Mouse (Mus musculus): Measurements from ENCODE around the gene Naa16.

The Naa16 gene

DNA sequence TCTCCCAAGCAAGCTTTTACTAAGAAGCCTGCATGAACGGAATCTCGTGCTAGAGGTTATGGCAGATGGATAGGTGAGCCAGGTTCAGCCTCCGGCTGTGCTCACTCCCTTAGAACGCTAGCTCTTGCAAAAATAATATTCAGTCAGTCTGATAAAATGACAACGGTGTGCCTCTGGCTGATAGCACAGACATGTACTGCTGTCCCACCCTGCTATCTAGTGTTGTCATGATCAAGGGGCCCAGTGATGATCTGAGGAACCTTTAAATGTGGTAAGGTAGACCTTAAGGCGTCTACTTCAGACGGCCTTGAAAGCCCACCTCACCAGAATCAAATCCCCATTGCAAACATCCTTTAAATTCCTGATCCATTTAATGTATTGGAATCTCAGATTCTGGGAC lies 94.4 kb downstream of the Naa16 start:
- DNase-seq: no peak

DNA sequence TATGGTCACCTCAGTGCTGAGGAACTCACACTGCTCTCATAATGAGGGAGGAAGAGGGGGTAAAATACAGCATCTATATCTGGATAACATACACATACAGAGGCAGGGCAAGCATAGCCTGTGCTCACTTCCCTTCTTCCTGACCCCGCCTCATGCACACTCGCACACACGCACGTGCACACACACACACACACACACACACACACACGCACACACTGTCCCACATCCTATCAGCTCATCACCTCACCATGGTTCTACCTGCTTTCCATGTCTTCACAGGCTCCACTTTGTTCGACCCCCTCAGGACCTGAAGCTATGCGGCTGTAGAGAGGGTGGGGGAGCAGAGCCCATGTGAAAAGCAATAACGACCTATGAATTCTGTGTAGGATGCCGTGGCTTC lies 95.0 kb downstream of the Naa16 start:
- no peak for DNase-seq

DNA sequence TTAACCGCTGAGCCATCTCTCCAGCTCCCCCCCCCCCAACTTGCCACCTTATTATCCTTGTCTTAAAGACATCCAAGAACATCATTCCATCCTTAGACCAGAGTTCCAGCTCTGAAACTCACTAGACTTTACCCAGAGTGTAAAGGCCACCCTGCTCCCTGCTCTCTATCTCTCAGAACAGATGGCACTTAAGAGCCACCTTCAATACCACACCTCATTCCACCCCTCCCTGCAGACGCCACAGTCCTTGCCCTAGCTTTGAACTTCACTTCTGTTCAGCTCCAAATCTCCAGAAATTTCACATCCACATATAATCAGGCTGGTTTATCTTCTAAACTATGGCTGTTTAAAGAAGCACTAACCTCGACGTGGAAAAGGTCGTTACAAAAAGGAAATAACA lies 95.6 kb downstream of the Naa16 start:
- no peak for DNase-seq

DNA sequence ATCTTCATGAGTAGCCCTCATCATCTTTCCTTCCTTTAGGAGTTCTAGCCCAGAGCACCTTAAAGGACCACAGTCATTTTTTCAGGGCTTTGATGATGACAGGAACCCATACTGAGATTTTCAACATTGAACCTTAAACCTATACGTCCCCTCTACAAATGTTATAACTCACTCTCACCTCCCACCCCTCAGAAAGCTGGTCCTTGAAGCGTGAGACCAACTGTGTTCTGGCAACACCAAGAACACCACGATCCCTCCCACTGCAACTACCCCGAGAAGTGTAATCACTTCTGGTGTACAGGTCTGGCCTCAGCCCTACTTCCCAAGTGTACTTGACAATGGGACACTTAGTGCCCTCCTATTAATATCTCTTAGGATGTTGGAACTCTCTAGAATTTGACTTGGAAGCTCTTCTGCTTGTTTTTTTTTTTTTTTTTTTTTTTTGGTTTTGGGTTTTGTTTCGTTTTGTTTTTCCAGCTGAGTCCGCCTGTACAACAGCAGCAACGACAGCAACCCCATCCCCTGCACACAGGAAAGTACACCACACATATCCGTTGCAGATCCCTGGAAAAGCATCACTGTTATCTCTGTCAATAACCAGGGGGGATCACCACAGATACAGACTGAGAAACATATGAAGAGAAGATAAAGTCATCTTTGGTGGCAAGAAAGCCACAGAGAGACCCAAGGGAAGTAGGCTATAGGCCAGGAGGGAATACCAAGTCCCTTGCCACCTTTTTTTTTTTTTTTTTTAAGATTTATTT lies 96.3 kb downstream of the Naa16 start:
- DNase-seq: no peak

DNA sequence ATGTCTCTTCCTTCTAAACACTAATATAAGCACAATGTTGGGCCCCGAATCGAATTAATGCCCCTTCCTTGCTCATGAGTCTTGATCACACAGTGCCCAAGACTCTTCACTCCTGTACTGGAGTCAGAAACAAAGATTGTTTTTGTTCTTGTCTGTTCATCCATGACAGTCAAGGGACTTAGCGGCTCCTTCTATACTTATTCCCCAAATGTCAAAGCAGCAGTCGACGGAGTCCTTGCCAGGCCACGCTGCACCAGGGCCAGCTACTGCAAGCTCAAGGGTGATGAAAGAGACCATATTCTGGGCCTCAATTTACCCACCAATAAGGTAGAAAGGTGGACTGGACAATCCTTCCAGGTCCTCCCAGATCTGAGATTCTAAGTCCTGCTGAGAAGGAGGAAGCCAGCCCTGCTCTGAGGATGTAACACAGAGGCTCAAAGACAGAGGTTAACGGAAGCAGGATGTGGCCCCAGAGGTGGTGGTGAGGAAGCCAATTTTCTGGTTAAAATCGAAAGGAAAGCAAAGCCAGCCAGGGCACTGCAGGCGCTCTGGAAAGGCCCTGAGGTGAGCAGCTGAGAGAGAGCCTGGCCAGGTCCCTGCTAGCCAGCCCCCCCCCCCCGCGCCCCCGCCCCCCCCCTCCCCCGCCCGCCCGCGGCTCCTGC lies 97.3 kb downstream of the Naa16 start:
- DNase-seq: peak; percentile 11

DNA sequence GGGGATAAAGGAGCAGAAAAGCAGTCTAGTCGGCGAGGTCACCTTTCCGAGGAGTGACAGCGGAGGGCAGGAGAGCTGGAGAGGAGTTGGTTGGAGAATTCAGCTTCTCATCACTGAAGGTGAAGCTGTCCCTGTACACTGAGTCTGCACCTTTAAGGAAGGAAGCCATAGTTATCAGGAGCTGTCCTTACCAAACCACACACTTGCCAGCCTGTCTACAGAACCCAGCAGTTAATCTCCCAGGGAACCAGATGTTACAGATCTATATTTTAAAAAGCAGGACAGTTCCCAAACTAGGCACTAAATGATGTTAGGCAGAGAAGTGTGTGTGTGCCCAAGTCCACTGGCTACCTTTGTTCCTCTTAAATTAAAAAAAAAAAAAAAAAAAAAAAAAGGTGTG lies 98.9 kb downstream of the Naa16 start:
- DNase-seq: no peak

DNA sequence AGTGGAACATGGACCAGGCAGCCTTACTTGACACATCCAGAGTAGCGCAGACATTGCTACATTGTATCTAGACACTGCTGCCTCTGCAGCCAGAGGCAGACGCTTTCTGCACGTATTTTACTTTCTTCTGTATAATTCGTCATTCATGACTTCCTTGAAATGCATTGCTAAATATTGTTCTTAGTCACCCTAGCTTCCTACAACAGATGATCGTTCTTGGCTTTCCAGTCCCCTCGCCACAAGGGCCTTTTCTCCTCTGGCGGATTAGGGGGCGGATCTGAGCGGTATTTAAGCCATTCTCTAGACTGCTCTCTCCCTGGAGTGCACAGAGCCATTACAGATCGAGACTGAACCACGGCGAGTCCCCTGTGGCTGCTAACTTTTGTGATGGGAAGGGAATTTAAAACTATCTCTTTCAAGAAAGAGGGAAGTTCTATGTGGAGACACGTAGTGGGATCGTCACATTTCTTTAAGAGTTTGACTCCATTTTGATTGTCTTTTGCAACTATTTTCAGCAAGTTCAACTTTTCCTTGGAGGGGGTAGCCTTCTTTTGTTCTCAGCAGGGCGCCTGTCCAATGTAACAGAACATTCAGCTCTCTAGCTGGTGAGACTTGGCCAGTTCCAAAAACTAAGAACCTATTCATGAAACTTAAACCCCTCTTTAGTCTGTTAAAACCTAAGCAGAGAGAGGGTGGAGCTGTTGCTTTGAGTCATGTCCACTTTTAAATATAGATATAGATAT lies 99.7 kb downstream of the Naa16 start:
- DNase-seq: no peak

DNA sequence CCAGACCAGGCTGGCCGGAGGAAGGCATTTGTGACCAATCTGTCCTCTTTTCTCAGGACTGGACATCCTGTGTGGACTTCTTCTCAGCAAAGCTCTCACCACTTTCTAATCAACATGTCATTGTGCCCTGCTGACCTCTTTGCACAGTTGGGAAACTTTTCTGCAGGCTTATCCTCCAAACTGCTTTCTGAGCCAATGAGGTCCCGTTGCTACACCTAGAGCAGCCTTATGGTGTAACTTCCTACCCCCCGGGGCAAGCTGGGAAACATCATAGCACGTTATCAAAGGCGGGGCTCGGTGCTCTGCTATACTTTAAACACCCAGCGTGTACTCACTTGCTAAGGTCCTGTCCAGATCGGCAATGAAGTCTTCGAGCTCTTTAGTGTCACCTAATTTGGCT lies 100.7 kb downstream of the Naa16 start:
- DNase-seq: no peak

DNA sequence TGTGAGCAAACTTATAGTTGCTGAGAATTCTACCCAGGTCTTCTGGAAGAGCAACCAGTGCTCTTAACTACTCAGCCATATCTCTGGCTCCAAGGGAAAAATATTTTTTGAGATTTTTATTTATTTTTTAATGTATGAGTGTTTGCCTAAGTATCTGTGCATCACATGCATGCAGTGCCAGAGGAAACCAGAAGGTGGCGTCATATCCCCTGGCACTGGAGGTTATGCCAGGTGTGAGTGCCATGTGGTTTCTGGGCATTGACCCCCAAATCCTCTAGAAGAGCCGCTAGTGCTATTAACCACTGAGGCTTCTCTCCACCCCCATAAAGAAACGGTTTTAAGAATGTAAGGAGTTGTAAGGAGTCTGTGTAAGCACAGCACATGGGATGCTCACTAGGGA lies 102.3 kb downstream of the Naa16 start:
- DNase-seq: no peak

DNA sequence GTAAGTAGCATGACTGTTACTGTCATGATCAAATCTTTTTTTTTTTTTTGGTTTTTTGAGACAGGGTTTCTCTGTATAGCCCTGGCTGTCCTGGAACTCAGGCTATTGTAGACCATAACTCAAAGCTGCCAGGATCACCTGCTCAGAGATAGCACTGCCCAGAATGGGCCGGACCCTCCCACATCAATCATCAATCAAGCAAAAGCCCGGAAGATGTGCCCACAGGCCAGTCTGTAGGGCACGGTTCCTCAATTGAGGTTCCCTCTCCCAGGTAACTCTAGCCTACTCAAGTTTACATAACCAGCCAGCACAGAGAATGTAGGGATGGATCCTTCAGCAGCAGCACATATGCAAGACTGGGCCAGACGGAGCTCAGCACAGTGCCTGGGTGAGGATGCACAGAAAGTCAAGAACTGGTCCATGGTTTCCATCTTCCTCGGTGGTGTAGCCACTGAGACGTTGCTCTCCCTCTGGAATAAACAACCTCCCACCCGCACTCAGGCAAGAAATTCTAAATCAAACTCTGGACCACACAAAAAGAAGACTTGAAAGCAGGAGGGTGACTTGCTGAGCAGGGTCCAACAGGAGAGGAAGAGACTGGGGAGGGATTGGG lies 103.2 kb downstream of the Naa16 start:
- DNase-seq: no peak

DNA sequence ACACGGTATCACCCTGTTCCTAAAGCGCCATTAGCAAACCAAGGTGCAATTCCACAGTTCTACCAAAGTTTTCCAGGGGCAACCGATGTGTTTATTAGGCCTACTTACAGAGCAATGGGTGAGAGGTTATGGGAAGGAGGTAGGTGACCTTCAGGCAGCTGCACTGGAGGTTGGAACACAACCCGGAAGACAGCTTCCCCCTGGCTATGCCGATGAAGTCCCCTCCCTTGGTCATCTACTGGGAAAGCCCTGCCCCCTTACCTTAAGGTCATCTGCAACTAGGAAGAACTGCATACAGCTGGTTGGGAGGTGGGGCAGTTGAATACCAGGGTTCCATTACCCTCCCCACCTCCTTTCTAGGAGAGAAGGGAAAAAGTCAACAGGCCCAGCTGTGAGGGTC lies 105.0 kb downstream of the Naa16 start:
- no peak for DNase-seq

DNA sequence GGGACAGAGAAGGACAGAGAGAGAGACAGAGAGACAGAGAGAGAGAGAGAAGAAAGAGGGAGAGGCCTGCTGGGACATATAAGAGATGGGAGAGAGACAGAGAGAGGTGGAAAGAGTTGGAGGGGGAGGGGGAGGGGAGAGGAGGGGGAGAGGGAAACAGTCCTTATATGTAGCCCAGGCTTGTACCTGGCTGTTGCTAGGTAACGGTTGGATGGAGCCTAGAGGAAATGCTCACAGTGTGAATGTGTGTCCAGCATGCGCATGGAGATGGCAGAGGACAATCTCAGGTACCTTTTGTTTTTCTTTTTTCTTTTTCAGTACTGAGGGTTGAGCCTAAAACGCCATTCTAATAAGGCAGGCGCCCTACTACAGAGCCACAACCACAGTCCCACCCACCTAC lies 106.0 kb downstream of the Naa16 start:
- DNase-seq: no peak

DNA sequence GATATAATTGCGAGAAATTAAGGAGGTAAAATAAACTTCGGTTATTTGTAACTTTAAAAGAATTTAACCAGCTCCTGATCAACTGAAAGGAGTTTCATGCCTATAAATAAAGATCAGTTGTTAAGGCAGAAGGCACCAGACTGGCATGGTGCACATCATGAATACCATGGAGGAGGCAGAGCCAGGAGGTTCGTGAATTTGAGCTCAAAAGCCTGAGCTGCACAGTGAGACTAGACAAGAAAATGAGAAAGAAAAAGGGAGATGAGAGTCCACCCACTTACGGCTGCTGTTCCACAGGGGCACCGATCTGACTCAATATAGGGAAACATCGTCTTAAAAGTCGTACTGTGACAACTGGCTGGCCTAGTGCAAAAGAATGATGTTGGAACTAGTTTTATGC lies 106.6 kb downstream of the Naa16 start:
- no peak for DNase-seq

DNA sequence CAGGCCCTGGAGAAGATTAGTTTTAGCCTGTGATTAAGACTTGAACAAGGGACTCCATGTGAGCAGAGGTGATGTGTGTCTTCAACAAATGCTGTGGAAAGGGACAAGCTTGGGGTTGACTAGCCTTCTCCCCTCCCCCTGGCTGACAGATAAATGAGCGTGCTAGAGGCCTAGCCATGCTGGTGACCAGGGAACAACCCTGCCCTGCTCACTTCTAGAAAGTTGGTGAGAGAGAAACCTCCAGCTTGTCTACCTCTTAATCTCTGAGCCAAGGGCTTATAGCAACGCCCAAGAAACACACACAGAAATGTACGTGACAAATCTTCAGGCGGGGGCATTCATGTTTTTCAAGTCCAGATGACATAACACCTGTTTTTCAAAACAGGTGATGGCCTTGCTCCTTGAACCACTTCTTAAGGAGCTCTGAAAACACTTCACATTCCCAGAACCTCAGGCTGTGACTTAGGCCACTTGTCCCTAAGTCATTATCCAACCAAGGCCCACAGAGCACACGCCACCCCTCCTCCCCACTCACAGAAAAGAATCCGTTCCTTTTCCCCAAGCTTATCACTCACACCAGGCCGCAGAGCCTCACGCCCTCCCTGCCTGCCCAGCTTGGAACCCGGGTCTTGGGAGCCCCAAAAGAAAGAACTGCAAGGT lies 108.6 kb downstream of the Naa16 start:
- DNase-seq: no peak

DNA sequence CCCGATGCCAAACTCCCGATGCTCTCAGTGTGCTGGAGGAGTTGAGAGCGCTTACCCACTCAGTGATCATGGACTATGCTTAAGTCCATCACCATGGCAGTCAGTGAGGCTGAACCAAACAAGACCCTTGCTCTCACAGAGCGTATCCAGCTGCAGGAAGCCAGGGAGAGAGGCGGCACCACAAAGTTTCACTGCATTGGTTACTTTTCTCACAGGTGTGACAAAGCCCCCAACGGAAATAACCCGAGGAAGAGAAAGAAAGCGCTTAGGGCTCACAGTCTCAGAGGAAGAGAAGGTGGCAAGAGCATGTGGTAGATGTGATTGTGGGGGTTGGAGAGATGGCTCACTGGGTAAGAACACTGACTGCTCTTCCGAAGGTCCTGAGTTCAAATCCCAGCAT lies 110.1 kb downstream of the Naa16 start:
- DNase-seq: no peak

DNA sequence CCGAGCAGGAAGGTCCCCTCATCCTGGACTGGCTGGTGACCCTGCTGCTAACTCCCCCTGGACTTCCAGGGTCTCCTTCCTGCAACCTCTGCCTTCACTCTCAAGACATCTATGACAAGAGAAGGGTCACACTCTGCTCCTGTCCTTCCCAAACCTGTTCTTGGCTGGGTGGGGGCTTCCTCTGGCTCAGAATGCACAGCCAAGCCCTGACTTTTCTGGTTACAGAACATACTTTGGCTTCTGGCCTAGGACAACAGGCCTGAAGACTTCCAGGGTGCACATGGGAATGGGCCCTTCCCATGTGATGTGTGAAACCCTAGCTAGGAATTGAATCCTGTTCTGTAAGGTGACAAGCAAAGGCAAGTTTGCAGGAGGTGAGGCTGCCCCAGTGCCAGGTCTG lies 111.1 kb downstream of the Naa16 start:
- no peak for DNase-seq

DNA sequence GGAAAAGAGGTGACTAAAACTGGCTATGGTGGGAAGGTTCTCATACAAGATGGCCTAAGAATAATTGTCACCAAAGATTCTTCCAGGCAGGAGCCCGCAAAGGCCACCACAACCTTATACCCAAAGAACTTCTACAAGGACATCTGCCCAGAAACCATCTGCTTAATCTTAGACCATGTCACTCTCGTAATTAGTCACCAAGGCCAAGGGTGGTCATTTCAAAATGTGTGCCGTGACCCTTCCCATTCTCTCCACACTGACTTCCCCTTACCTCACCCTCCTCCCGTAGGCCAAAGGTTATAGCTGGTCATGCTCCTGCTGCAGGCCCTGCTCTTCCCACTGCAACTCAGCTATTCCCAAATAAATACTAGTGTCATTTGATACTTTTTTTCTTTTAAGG lies 111.7 kb downstream of the Naa16 start:
- no peak for DNase-seq

DNA sequence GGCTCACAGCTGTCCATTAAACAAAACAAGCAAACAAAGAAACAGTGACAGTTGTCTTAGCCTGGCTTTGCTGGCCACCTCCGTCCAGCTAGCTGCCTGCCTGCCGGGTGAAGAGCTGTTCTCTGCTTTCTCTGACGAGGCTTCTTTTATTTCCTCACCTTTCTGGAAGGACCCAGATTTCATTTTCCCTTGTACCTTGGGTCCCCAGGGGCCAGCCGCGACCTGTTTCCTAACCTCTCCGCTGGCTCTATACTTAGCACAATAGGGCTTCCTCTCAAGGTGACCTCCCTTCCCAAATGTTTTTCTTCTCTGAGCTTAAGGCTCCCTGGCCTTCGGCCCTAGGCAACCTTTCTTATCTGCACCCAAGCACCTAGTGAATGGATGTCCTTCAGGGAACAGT lies 112.7 kb downstream of the Naa16 start:
- no peak for DNase-seq

DNA sequence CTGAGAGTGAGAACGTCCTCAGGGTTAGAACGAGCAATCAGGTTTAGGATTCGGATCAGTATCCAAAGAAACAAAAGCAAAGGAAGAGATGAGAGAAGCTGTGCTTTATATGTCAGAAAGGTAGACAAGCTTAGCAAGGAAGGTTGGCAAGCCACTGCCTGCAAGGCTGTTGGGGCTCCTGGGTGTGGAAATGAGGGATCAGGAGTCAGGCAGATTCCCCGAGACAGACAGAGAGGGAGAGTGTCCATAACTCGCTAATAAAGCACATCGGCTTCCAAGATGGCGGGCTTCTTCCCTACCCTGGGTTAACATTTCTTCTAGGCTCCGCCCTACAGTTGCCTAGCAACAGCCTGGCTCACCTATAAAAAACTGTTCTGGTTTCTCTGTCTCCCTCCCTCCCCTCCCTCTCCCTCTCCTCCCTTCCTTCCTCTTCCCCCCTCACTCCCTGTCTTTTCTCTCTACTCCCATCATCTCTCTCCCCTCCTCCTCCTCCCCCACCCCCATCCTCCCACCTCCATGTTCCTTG lies 114.6 kb downstream of the Naa16 start:
- DNase-seq: no peak

DNA sequence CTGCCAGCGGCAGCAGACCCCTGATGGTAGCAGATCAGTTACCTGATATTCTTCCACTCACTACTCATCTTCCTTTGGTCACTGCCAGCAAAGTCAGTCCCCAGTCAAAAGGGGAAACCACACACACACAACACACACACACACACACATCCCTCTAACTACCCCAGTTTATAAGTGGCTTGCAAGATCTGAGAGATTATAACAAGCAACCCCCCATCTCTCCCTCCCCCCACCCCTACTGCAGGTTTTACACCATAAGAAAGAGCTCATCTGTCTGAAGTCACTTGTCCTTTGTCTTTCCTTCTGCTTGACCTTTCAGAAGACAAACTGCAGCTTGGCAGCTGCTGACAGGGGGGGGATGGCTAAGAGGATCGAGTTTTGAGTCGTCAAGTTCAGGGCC lies 115.1 kb downstream of the Naa16 start:
- no peak for DNase-seq

Data from cerebellum, adult 8-10 months (tissue).